Mouse (Mus musculus) urinary bladder, adult 18-20 months (tissue): Measurements from ENCODE around the gene Kif14.
"Not testable (repeated sequence)": the region's sequence is repeated elsewhere in the genome, so short reads cannot be mapped to it uniquely, and the experiment has no call there.

Experiments
- DNase-seq, 2 experiments: peaks; one replicate each; pipeline ENCODE4 v3.0.0; 2022; ENCODE audit warnings: low spot score in 2 of 2, mixed read lengths in 2 of 2

Kif14 gene

GRCm38 (mm10) chr1:136555892-136556291, 89.7 kb downstream of the Kif14 start:
- DNase-seq, result no peak

GRCm38 (mm10) chr1:136556643-136557042, 90.5 kb downstream of the Kif14 start:
- DNase-seq, result not testable (repeated sequence)

- DNase-seq, result no peak
These were observed 91.3 kb downstream of the Kif14 start for GRCm38 (mm10) chr1:136557436-136557835.

GRCm38 (mm10) chr1:136558762-136559161, 92.6 kb downstream of the Kif14 start:
- no peak for DNase-seq

GRCm38 (mm10) chr1:136559284-136559683, 93.1 kb downstream of the Kif14 start:
- DNase-seq, result no peak

- DNase-seq, result no peak
These were observed 93.6 kb downstream of the Kif14 start for GRCm38 (mm10) chr1:136559774-136560173.

GRCm38 (mm10) chr1:136561823-136562222, 95.7 kb downstream of the Kif14 start:
- DNase-seq, result no peak

GRCm38 (mm10) chr1:136563149-136563548, 97.0 kb downstream of the Kif14 start:
- DNase-seq, result no peak

- no peak for DNase-seq
These were observed 98.8 kb downstream of the Kif14 start for GRCm38 (mm10) chr1:136564963-136565362.

- no peak for DNase-seq
These were observed 100.2 kb downstream of the Kif14 start for GRCm38 (mm10) chr1:136566386-136566785.

GRCm38 (mm10) chr1:136567641-136568040, 101.5 kb downstream of the Kif14 start:
- DNase-seq, result no peak

- DNase-seq, result no peak
These were observed 102.6 kb downstream of the Kif14 start for GRCm38 (mm10) chr1:136568738-136569194.

- no peak for DNase-seq
These were observed 103.1 kb downstream of the Kif14 start for GRCm38 (mm10) chr1:136569206-136569605.

GRCm38 (mm10) chr1:136569626-136570297, 103.6 kb downstream of the Kif14 start:
- DNase-seq, result no peak

GRCm38 (mm10) chr1:136570298-136570653, 104.1 kb downstream of the Kif14 start:
- no peak for DNase-seq

- DNase-seq, result no peak
These were observed 104.8 kb downstream of the Kif14 start for GRCm38 (mm10) chr1:136570976-136571375.

- DNase-seq, result no peak
These were observed 105.4 kb downstream of the Kif14 start for GRCm38 (mm10) chr1:136571530-136571929.

GRCm38 (mm10) chr1:136577890-136578663, 111.9 kb downstream of the Kif14 start:
- no peak for DNase-seq

GRCm38 (mm10) chr1:136579360-136579759, 113.2 kb downstream of the Kif14 start:
- no peak for DNase-seq

GRCm38 (mm10) chr1:136580266-136580665, 114.1 kb downstream of the Kif14 start:
- no peak for DNase-seq
